Mouse (Mus musculus): Measurements from ENCODE around the gene 4930579F01Rik. TPM values are rescaled to one million over a fixed set of nuclear protein-coding genes. Genes with fewer than 3 reads are reported as not detected.

4930579F01Rik gene
- polyA plus RNA-seq, 2 experiments = not detected

DNA sequence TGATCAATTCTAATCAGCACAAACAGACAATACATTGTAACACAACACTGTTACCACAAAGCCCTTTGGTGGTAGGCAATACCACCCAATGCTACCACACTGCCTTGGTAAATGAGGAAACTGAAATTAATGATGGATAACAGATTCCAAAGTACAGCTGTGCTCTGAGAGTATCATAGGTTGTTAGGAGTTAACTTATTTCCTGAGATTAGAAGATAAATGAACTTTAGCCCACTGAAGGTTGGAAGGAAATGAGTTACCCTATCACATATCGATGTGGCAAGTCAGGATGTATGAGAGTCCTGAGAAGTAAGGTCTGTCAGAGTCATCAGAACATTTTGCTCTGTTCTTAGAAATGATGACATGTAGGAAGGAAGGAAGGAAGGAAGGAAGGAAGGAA, 59.1 kb downstream of the 4930579F01Rik start:
- H3K36me3 ChIP-seq (replicated peaks; ENCODE audit: control insufficient read depth, insufficient read depth, low read depth) = no peaks in the 10 kb centered on the region
- TF ChIP-seq EP300 (IDR thresholded peaks at IDR 0.05; ENCODE audit: low read depth) (no peak), CTCF (IDR thresholded peaks at IDR 0.05; ENCODE audit: low read depth) (no peak)
- no peak overlapping the region for H3K9ac ChIP-seq (replicated peaks)
- no peaks in the 10 kb centered on the region for H3K27me3 ChIP-seq (ENCODE audit: control insufficient read depth, insufficient read depth, low read length)
- no peak overlapping the region for H3K4me3 ChIP-seq (ENCODE audit: insufficient read depth in 1 of 2, low read depth in 2 of 2, low read length in 2 of 2)
- ATAC-seq (ENCODE audit: insufficient read depth) (no peak), DNase-seq (ENCODE audit: low read depth in 3 of 3, low spot score in 3 of 3) (no peak)
- H3K4me1 ChIP-seq (replicated peaks; ENCODE audit: control insufficient read depth in 2 of 2, insufficient read depth in 2 of 2, low read length in 1 of 2) = no peaks in the 10 kb centered on the region
- H3K4me2 ChIP-seq (ENCODE audit: low read depth) = no peak overlapping the region
- H3K27ac ChIP-seq = no peak overlapping the region
- 39% methylated on average over 1 of the region's 1 CpGs for WGBS (ENCODE audit: insufficient replicate concordance)
- no peaks in the 10 kb centered on the region for H3K9me3 ChIP-seq (ENCODE audit: control insufficient read depth, low read length)

DNA sequence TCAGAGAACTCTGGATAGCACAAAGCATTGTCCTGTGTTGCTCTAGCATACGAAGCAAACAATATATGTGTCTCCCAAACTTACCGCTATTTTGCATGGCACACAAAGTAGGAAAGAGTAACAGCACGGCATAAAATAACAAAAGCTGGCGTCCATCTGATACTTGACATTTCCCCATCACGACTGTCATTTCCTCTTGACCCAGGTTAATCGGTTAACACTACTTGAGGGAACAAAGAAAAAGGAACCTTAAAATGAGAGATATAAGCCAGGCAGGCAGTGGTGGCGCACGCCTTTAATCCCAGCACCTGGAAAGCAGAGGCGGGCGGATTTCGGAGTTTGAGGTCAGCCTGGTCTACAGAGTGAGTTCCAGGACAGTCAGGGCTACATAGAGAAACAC, 59.7 kb downstream of the 4930579F01Rik start:
- no peak for ATAC-seq (ENCODE audit: insufficient read depth)
- DNase-seq (ENCODE audit: low read depth in 3 of 3, low spot score in 3 of 3) = no peak
- 54% methylated on average over 11 of the region's 11 CpGs for whole genome bisulfite sequencing (ENCODE audit: insufficient replicate concordance)
- Histone ChIP-seq H3K9me3 (ENCODE audit: control insufficient read depth, low read length) (no peaks in the 10 kb centered on the region), H3K27ac (no peak overlapping the region), H3K27me3 (ENCODE audit: control insufficient read depth, insufficient read depth, low read length) (no peaks in the 10 kb centered on the region), H3K4me2 (ENCODE audit: low read depth) (no peak overlapping the region), H3K4me1 (replicated peaks; ENCODE audit: control insufficient read depth in 2 of 2, insufficient read depth in 2 of 2, low read length in 1 of 2) (peaks cover 0 to 3% of the 10 kb centered on the region in 2 experiments; a peak in 2 of 4 replicates), H3K36me3 (replicated peaks; ENCODE audit: control insufficient read depth, insufficient read depth, low read depth) (no peaks in the 10 kb centered on the region), H3K4me3 (ENCODE audit: insufficient read depth in 1 of 2, low read depth in 2 of 2, low read length in 2 of 2) (no peak overlapping the region), H3K9ac (replicated peaks) (no peak overlapping the region)
- TF ChIP-seq CTCF (IDR thresholded peaks at IDR 0.05; ENCODE audit: low read depth) (no peak), EP300 (IDR thresholded peaks at IDR 0.05; ENCODE audit: low read depth) (no peak)

DNA sequence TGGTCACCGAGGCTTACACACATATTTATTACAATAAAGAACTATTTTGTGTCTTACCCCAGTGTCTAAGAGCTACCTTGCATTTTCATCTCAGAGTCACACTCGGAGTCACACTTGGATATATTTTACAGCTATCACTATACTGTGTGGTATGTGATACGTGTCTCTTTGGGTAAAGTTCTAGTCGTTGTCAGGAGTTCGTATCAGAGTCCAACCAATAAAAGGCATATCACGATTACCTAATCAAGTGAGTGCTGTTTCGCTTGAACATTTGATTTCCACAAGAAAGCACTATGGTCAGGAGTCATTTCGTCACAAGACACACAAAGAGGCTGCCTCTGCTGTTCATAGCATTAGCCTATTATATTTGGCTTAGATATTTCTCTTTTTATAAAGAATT, 60.2 kb downstream of the 4930579F01Rik start:
- H3K4me1 ChIP-seq (replicated peaks; ENCODE audit: control insufficient read depth in 2 of 2, insufficient read depth in 2 of 2, low read length in 1 of 2) = peaks cover 0 to 6% of the 10 kb centered on the region in 2 experiments; a peak in 2 of 4 replicates
- H3K36me3 ChIP-seq (replicated peaks; ENCODE audit: control insufficient read depth, insufficient read depth, low read depth) = no peaks in the 10 kb centered on the region
- H3K27me3 ChIP-seq (ENCODE audit: control insufficient read depth, insufficient read depth, low read length) = no peaks in the 10 kb centered on the region
- H3K9ac ChIP-seq (replicated peaks) = no peak overlapping the region
- no peak for TF ChIP-seq CTCF (IDR thresholded peaks at IDR 0.05; ENCODE audit: low read depth)
- no peak for TF ChIP-seq EP300 (IDR thresholded peaks at IDR 0.05; ENCODE audit: low read depth)
- no peak for ATAC-seq (ENCODE audit: insufficient read depth)
- H3K4me3 ChIP-seq (ENCODE audit: insufficient read depth in 1 of 2, low read depth in 2 of 2, low read length in 2 of 2) = no peak overlapping the region
- no peak overlapping the region for H3K4me2 ChIP-seq (ENCODE audit: low read depth)
- H3K9me3 ChIP-seq (ENCODE audit: control insufficient read depth, low read length) = no peaks in the 10 kb centered on the region
- no peak overlapping the region for H3K27ac ChIP-seq
- DNase-seq (ENCODE audit: low read depth in 3 of 3, low spot score in 3 of 3) = no peak
- WGBS (ENCODE audit: insufficient replicate concordance) = 68% methylated on average over 8 of the region's 8 CpGs

DNA sequence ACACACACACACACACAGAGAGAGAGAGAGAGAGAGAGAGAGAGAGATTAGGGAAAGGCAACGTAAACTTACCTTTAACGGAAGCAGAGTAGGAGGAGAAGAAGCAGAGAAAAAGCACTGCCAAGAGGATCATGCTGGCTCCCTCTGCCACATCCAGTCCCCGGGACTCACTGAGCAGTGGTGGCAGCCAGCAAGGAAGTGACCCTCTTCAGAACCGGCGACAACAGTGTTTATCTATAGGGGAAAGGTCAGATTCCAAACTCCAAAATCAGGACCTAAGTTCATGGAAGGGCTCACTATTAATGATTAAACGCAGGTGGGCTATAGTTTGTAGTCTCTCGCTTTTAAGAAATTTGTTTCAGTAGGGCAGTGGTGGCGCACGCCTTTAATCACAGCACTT, 62.5 kb downstream of the 4930579F01Rik start:
- ATAC-seq (ENCODE audit: insufficient read depth) = peak; percentile 68; the same call in 1 of the 2 replicates
- no peak overlapping the region for H3K27ac ChIP-seq
- whole genome bisulfite sequencing (ENCODE audit: insufficient replicate concordance) = 47% methylated on average over 9 of the region's 9 CpGs
- TF ChIP-seq CTCF (IDR thresholded peaks at IDR 0.05; ENCODE audit: low read depth) = no peak
- TF ChIP-seq EP300 (IDR thresholded peaks at IDR 0.05; ENCODE audit: low read depth) = no peak
- H3K27me3 ChIP-seq (ENCODE audit: control insufficient read depth, insufficient read depth, low read length) = no peaks in the 10 kb centered on the region
- peak in 2 of 3 experiments; percentile 22 to 23 for DNase-seq (ENCODE audit: low read depth in 3 of 3, low spot score in 3 of 3)
- no peak overlapping the region for H3K4me2 ChIP-seq (ENCODE audit: low read depth)
- no peaks in the 10 kb centered on the region for H3K9me3 ChIP-seq (ENCODE audit: control insufficient read depth, low read length)
- H3K4me3 ChIP-seq (ENCODE audit: insufficient read depth in 1 of 2, low read depth in 2 of 2, low read length in 2 of 2) = peak overlapping the region; percentile 36 to 38; a peak in 3 of 4 replicates
- peaks cover 0 to 9% of the 10 kb centered on the region in 2 experiments; a peak in 2 of 4 replicates for H3K4me1 ChIP-seq (replicated peaks; ENCODE audit: control insufficient read depth in 2 of 2, insufficient read depth in 2 of 2, low read length in 1 of 2)
- H3K9ac ChIP-seq (replicated peaks) = 0 out of 2 replicates have a peak overlapping the region, but pooled peaks have one; percentile 23
- no peaks in the 10 kb centered on the region for H3K36me3 ChIP-seq (replicated peaks; ENCODE audit: control insufficient read depth, insufficient read depth, low read depth)

DNA sequence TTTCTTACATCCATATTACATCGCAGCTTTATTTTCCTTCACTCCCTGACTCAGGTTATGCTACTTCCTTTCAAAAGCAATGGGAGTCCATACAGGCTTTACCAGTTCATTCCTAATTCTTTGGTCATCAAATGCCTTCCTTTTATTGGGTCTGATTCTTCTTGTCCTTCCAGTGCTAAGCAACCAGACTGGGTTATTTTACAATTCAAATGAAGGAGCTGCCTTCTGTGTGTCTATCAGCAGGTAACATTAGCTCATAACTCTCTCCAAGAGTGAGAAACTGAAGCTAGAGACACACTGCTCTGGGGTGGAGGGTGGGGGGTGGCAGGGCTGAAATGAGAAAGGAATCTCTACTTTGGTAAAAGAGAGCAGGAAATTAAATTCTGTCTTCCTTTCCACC, 62.9 kb downstream of the 4930579F01Rik start:
- Histone ChIP-seq H3K27ac (no peak overlapping the region), H3K27me3 (ENCODE audit: control insufficient read depth, insufficient read depth, low read length) (no peaks in the 10 kb centered on the region), H3K4me1 (replicated peaks; ENCODE audit: control insufficient read depth in 2 of 2, insufficient read depth in 2 of 2, low read length in 1 of 2) (peaks cover 0 to 9% of the 10 kb centered on the region in 2 experiments; a peak in 2 of 4 replicates), H3K4me2 (ENCODE audit: low read depth) (no peak overlapping the region), H3K9me3 (ENCODE audit: control insufficient read depth, low read length) (no peaks in the 10 kb centered on the region), H3K36me3 (replicated peaks; ENCODE audit: control insufficient read depth, insufficient read depth, low read depth) (no peaks in the 10 kb centered on the region), H3K4me3 (ENCODE audit: insufficient read depth in 1 of 2, low read depth in 2 of 2, low read length in 2 of 2) (peak overlapping the region; percentile 34 to 36; a peak in 3 of 4 replicates), H3K9ac (replicated peaks) (0 out of 2 replicates have a peak overlapping the region, but pooled peaks have one; percentile 23)
- 49% methylated on average over 1 of the region's 1 CpGs for WGBS (ENCODE audit: insufficient replicate concordance)
- DNase-seq (ENCODE audit: low read depth in 3 of 3, low spot score in 3 of 3) = no peak
- no peak for ATAC-seq (ENCODE audit: insufficient read depth)
- TF ChIP-seq CTCF (IDR thresholded peaks at IDR 0.05; ENCODE audit: low read depth) (no peak), EP300 (IDR thresholded peaks at IDR 0.05; ENCODE audit: low read depth) (no peak)
